ENCODE assay signal across 24 mouse cellular contexts in the genomic region with DNA sequence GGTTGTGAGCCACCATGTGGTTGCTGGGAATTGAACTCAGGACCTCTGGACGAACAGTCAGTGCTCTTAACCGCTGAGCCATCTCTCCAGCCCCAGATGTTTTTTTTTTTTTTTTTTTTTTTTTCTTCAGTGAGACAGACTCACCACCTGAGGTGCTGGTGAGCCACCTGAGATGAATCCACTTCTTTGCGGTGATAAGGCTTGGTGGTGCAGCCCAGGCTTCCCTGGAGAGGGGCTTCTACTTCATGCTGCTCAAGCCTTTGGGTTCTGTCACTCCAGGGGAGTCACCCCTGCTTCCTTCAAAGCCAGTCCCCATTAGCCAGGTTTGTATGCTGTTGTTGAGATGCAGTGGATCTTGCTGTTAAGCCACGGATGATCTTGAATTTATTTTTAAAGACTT. TPM values are rescaled to one million over a fixed set of nuclear protein-coding genes. Genes with fewer than 3 reads are reported as not detected.
DNase-seq lines count a peak whose midpoint lies in the region; ATAC-seq and TF ChIP-seq lines count a peak whose summit lies in the region.
"Had no signal": no experiment of that assay in that cellular context is flagged by ENCODE, and none has a peak within 500 bp of the region (broad histone marks: within the 10 kb centered on the region; RNA-seq: fewer than 3 reads in every experiment).

No protein-coding gene starts in this region.

- peak; percentile 22; the same call in 1 of the 2 replicates for TF ChIP-seq CTCF in liver, postnatal 0 days (IDR thresholded peaks at IDR 0.05; ENCODE audit: low read depth)
- no peak; a peak in 1 of 6 replicates for TF ChIP-seq CTCF in MEL (IDR thresholded peaks at IDR 0.05 in 2 of 3, conservative IDR thresholded peaks at IDR 0.05 in 1 of 3; ENCODE audit: control insufficient read depth in 1 of 3, insufficient read depth in 1 of 3, low read depth in 2 of 3, low read length in 3 of 3, poor library complexity in 1 of 3, severe bottlenecking in 1 of 3)
- peak; percentile 9; the same call in 1 of the 2 replicates for TF ChIP-seq CTCF in small intestine, adult 2 months (IDR thresholded peaks at IDR 0.05; ENCODE audit: extremely low read depth, insufficient read length, insufficient replicate concordance, low read depth, low read length)

- 68% methylated on average over 4 of the region's 4 CpGs for WGBS in liver, postnatal 0 days (ENCODE audit: insufficient replicate concordance)
- 71% methylated on average over 4 of the region's 4 CpGs for WGBS in liver, embryonic 12.5 days (ENCODE audit: insufficient replicate concordance)
- 56% methylated on average over 4 of the region's 4 CpGs for WGBS in small intestine, adult 2 months

- no peak for TF ChIP-seq POLR2A in MEL (IDR thresholded peaks at IDR 0.05; ENCODE audit: control insufficient read depth in 1 of 2, insufficient read depth in 1 of 2, low read depth in 1 of 2, low read length in 2 of 2, poor library complexity in 1 of 2)
- TF ChIP-seq POLR2A in small intestine, adult 2 months (IDR thresholded peaks at IDR 0.05; ENCODE audit: low read depth, low read length): no peak

- H3K27me3 ChIP-seq in liver, postnatal 0 days (ENCODE audit: insufficient read depth, low read length): no peaks in the 10 kb centered on the region
- H3K27me3 ChIP-seq in liver, embryonic 12.5 days (replicated peaks): no peaks in the 10 kb centered on the region
- H3K27me3 ChIP-seq in MEL (ENCODE audit: control insufficient read depth in 1 of 2, insufficient read depth in 2 of 2, low read length in 2 of 2): no peaks in the 10 kb centered on the region
- no peaks in the 10 kb centered on the region for H3K27me3 ChIP-seq in small intestine, adult 2 months (ENCODE audit: control insufficient read depth, insufficient read depth, low read length)
- H3K27me3 ChIP-seq: embryonic facial prominence, embryonic 12.5 days; forebrain, embryonic 13.5 days; heart, embryonic 12.5 days; hindbrain, embryonic 13.5 days; midbrain, embryonic 13.5 days had no signal

- 0 out of 2 replicates have a peak, but pooled peaks cover under 1% of the 10 kb centered on the region for H3K36me3 ChIP-seq in liver, postnatal 0 days (replicated peaks; ENCODE audit: insufficient read depth, low read length)
- H3K36me3 ChIP-seq in liver, embryonic 12.5 days: peaks cover 9% of the 10 kb centered on the region; the same call in 1 of the 2 replicates
- peaks cover 0 to 2% of the 10 kb centered on the region in 2 experiments; a peak in 2 of 4 replicates for H3K36me3 ChIP-seq in MEL (ENCODE audit: control insufficient read depth in 1 of 2, insufficient read depth in 2 of 2, low read length in 2 of 2)
- H3K36me3 ChIP-seq in small intestine, adult 2 months (ENCODE audit: control insufficient read depth, insufficient read depth, low read length): no peaks in the 10 kb centered on the region
- H3K36me3 ChIP-seq: embryonic facial prominence, embryonic 12.5 days; heart, embryonic 12.5 days; hindbrain, embryonic 13.5 days; midbrain, embryonic 13.5 days had no signal

- TF ChIP-seq RAD21 in MEL (IDR thresholded peaks at IDR 0.05; ENCODE audit: low read depth, low read length): no peak

- DNase-seq in liver, postnatal 0 days: no peak
- peak; percentile 50 for DNase-seq in CD4-positive helper T cell, adult 2 months (ENCODE audit: low read depth, low spot score)
- peak; percentile 21 for DNase-seq in MEL (ENCODE audit: low read depth, low spot score)
- DNase-seq in heart, postnatal 4 days: no peak
- no peak for DNase-seq in c-Kit-positive CD71-positive TER-119-positive erythroid progenitor cells, embryonic 14.5 days (ENCODE audit: low spot score)
- DNase-seq: adrenal gland, adult 2 months; cerebellum, adult 9-11 months; heart, adult 11 months; heart, postnatal 14 days; kidney, adult 11 months; kidney, postnatal 14 days; layer of hippocampus, adult 9-11 months; left cerebral cortex, postnatal 4 days; liver; lung, adult 18-20 months had no signal

- H3K4me3 ChIP-seq in liver, postnatal 0 days (ENCODE audit: low read depth, low read length): no peak overlapping the region
- H3K4me3 ChIP-seq in liver, embryonic 12.5 days: no peak overlapping the region
- no peak overlapping the region for H3K4me3 ChIP-seq in MEL (ENCODE audit: control insufficient read depth in 1 of 2, insufficient read depth in 1 of 2, low read depth in 2 of 2, low read length in 2 of 2)
- no peak overlapping the region for H3K4me3 ChIP-seq in small intestine, adult 2 months (ENCODE audit: low read depth, low read length)
- H3K4me3 ChIP-seq: embryonic facial prominence, embryonic 12.5 days; erythroblast, embryonic 14.5 days; forebrain, embryonic 13.5 days; heart, embryonic 12.5 days; hindbrain, embryonic 13.5 days; left cerebral cortex, adult 2 months; midbrain, embryonic 13.5 days had no signal

- H3K9ac ChIP-seq in liver, postnatal 0 days (replicated peaks): no peak overlapping the region
- no peak overlapping the region for H3K9ac ChIP-seq in liver, embryonic 12.5 days
- no peak overlapping the region for H3K9ac ChIP-seq in MEL (ENCODE audit: control insufficient read depth, low read depth, low read length, poor library complexity, severe bottlenecking)
- H3K9ac ChIP-seq: embryonic facial prominence, embryonic 12.5 days; forebrain, embryonic 13.5 days; heart, embryonic 12.5 days; hindbrain, embryonic 13.5 days; midbrain, embryonic 13.5 days had no signal

- H3K4me2 ChIP-seq in liver, postnatal 0 days (ENCODE audit: low read depth, low read length): no peak overlapping the region
- no peak overlapping the region for H3K4me2 ChIP-seq in liver, embryonic 12.5 days
- H3K4me2 ChIP-seq: embryonic facial prominence, embryonic 12.5 days; forebrain, embryonic 13.5 days; heart, embryonic 12.5 days; hindbrain, embryonic 13.5 days; midbrain, embryonic 13.5 days had no signal

- TF ChIP-seq EP300 in liver, postnatal 0 days (IDR thresholded peaks at IDR 0.05; ENCODE audit: low read depth): no peak
- no peak for TF ChIP-seq EP300 in MEL (IDR thresholded peaks at IDR 0.05; ENCODE audit: low read depth in 1 of 2, low read length in 2 of 2)

- no peak overlapping the region for H3K27ac ChIP-seq in liver, postnatal 0 days (ENCODE audit: low read depth)
- H3K27ac ChIP-seq in liver, embryonic 12.5 days: no peak overlapping the region
- no peak overlapping the region for H3K27ac ChIP-seq in MEL (ENCODE audit: control insufficient read depth, low read depth, low read length)
- no peak overlapping the region for H3K27ac ChIP-seq in small intestine, adult 2 months (ENCODE audit: insufficient read depth, low read depth, low read length)
- H3K27ac ChIP-seq: embryonic facial prominence, embryonic 12.5 days; forebrain, embryonic 13.5 days; hindbrain, embryonic 13.5 days; left cerebral cortex, adult 2 months; midbrain, embryonic 13.5 days had no signal

- peaks cover 11% of the 10 kb centered on the region for H3K79me2 ChIP-seq in MEL (ENCODE audit: control insufficient read depth, insufficient read depth, low read length, poor library complexity)

- no peaks in the 10 kb centered on the region for H3K9me3 ChIP-seq in liver, postnatal 0 days (ENCODE audit: low read length)
- peaks cover 6% of the 10 kb centered on the region; the same call in 1 of the 2 replicates for H3K9me3 ChIP-seq in liver, embryonic 12.5 days (replicated peaks)
- H3K9me3 ChIP-seq in MEL (replicated peaks; ENCODE audit: insufficient read depth, low read length): no peaks in the 10 kb centered on the region

- no peak for ATAC-seq in liver, postnatal 0 days
- ATAC-seq in liver, embryonic 12.5 days: no peak
- ATAC-seq: forebrain, embryonic 13.5 days; midbrain, embryonic 13.5 days had no signal

- peaks cover 34% of the 10 kb centered on the region for H3K4me1 ChIP-seq in liver, postnatal 0 days (ENCODE audit: insufficient read depth)
- peaks cover 44% of the 10 kb centered on the region for H3K4me1 ChIP-seq in liver, embryonic 12.5 days
- peaks cover 3 to 6% of the 10 kb centered on the region in 2 experiments; a peak in 3 of 4 replicates for H3K4me1 ChIP-seq in MEL (ENCODE audit: control insufficient read depth in 1 of 2, insufficient read depth in 2 of 2, low read length in 2 of 2)
- H3K4me1 ChIP-seq in small intestine, adult 2 months (ENCODE audit: control insufficient read depth, insufficient read depth, insufficient read length, low read length): peaks cover 24% of the 10 kb centered on the region

TF ChIP-seq in MEL, 35 proteins besides CTCF, POLR2A, EP300 and RAD21:
- TF ChIP-seq GATA1 (IDR thresholded peaks at IDR 0.05; ENCODE audit: low read depth, low read length) (no peak), RCOR1 (IDR thresholded peaks at IDR 0.05; ENCODE audit: low read depth, low read length) (no peak), CHD2 (IDR thresholded peaks at IDR 0.05; ENCODE audit: low read length) (no peak), ZNF384 (IDR thresholded peaks at IDR 0.05; ENCODE audit: low read depth, low read length) (peak; percentile 89), ETS1 (IDR thresholded peaks at IDR 0.05; ENCODE audit: low read depth, low read length) (no peak), ZC3H11A (IDR thresholded peaks at IDR 0.05; ENCODE audit: low read depth, low read length) (no peak), MAFK (IDR thresholded peaks at IDR 0.05; ENCODE audit: borderline replicate concordance, low read depth, low read length) (no peak)

RNA-seq across cellular contexts. Expression of gene Bri3, which starts 9.0 kb away (rescaled TPM):
- 51.1 and 53.0 TPM in 2 replicates for polyA plus RNA-seq in liver, postnatal 0 days (2015; fragmentation: Nextera tagmentation; extraction: Ambion mirVana)
- 37.7 and 40.3 TPM in 2 replicates for polyA plus RNA-seq in liver, embryonic 12.5 days (2016; fragmentation: Nextera tagmentation; extraction: Ambion mirVana)
- 16.5 and 21.6 TPM in 2 replicates for total RNA-seq in MEL (2012; rRNA removed)
- polyA plus RNA-seq in MEL (2012; ENCODE audit: insufficient read depth in 1 of 2, insufficient read length in 2 of 2, low read depth in 1 of 2, low replicate concordance in 2 of 2, missing spikeins in 1 of 2): 10 to 100 TPM in 1 of 2 experiments, not detected in 1; 40.5 TPM
- polyA plus RNA-seq in small intestine, adult 2 months (2012; rRNA removed): 60.1 and 154 TPM in 2 replicates
- total RNA-seq in heart, postnatal 4 days (2021): 100 to 1,000 TPM; 180 to 221 TPM

RNA-seq across cellular contexts. Expression of gene Tecpr1, which starts 29.8 kb away (rescaled TPM):
- 2.1 and 2.5 TPM in 2 replicates for polyA plus RNA-seq in liver, postnatal 0 days (2015; fragmentation: Nextera tagmentation; extraction: Ambion mirVana)
- polyA plus RNA-seq in liver, embryonic 12.5 days (2016; fragmentation: Nextera tagmentation; extraction: Ambion mirVana): 4.8 TPM in 2 replicates
- 6.2 and 7.1 TPM in 2 replicates for total RNA-seq in MEL (2012; rRNA removed)
- 1 to 10 TPM in 1 of 2 experiments, not detected in 1; 9.0 TPM for polyA plus RNA-seq in MEL (2012; ENCODE audit: insufficient read depth in 1 of 2, insufficient read length in 2 of 2, low read depth in 1 of 2, low replicate concordance in 2 of 2, missing spikeins in 1 of 2)
- 16.0 and 29.7 TPM in 2 replicates for polyA plus RNA-seq in small intestine, adult 2 months (2012; rRNA removed)
- 10 to 100 TPM; 24.1 to 26.0 TPM for total RNA-seq in heart, postnatal 4 days (2021)

Comparison
In these comparisons a context has a peak if more than half of its experiments do, and no peak if none do; other contexts are left out.
1. DNase-seq: peak in CD4-positive helper T cell, adult 2 months (single experiment) and MEL (single experiment); none in liver, postnatal 0 days (single experiment), heart, postnatal 4 days (single experiment) and c-Kit-positive CD71-positive TER-119-positive erythroid progenitor cells, embryonic 14.5 days (single experiment).
2. CTCF ChIP-seq: peak in liver, postnatal 0 days (single experiment) and small intestine, adult 2 months (single experiment); none in MEL (0 of 3).